17 mouse cellular contexts compared by ENCODE assay signal in the genomic region with DNA sequence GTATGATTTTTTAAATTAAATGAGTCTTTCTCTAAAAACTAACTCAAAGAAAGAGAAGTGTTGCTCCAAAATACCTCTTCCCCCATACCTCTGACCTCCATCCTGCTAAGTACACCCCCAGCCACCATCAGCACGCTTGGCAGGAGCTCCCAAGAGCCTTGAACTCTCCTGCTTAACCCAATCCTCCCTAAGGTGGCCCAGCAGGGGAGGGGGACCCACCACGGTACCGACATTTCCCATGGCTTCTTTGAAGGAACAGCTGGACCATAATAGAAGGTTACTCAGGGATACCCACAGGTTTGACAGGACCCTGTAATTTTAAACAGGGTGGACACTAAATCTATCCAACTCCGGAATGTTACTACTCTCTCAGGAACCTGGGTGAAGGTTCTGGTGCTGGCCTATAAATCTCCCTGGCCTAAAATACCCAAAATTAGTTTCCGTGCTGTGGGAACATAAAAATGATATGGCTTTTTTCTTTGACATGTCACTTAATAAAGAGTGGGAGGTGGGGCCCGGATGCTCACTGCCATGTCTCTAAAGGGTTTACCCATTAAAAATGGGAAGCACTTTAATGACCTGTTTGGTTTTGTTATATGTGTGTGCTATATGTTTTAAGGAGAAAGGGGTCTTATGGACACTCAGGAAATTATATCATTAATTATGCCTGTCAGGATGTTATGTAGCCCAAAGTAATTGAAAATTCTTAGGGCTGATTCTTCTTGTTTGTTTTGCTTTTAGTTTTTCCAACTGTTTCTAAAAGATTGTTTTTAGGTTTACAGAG.
"Had no signal": no experiment of that assay in that cellular context is flagged by ENCODE, and none has a peak within 500 bp of the region (broad histone marks: within the 10 kb centered on the region; RNA-seq: fewer than 3 reads in every experiment).

No protein-coding gene starts in this region.

- H3K9ac ChIP-seq: limb, embryonic 12.5 days; limb, embryonic 15.5 days; liver, embryonic 14.5 days; liver, postnatal 0 days; lung, embryonic 14.5 days had no signal

- ATAC-seq: inflammation-experienced regulatory T-cells, adult 6 months; intestine, embryonic 16.5 days; liver, postnatal 0 days had no signal

- H3K9me3 ChIP-seq: limb, embryonic 12.5 days; limb, embryonic 15.5 days; megakaryocyte, embryonic 14.5 days had no signal

- H3K27me3 ChIP-seq: limb, embryonic 15.5 days; megakaryocyte, embryonic 14.5 days had no signal

- H3K27ac ChIP-seq: layer of hippocampus, adult 2 months; limb, embryonic 12.5 days; limb, embryonic 15.5 days; liver, embryonic 14.5 days had no signal

- H3K4me3 ChIP-seq: layer of hippocampus, adult 2 months; limb, embryonic 12.5 days; limb, embryonic 15.5 days; megakaryocyte, embryonic 14.5 days had no signal

- DNase-seq: kidney, adult 18-20 months; layer of hippocampus, adult 9-11 months; liver, postnatal 0 days; lung, embryonic 14.5 days; lung, postnatal 10 days; lung, postnatal 36 days; midbrain, embryonic 14.5 days; thymus, postnatal 36 days had no signal

- H3K36me3 ChIP-seq: limb, embryonic 12.5 days; limb, embryonic 15.5 days had no signal

- H3K4me2 ChIP-seq: limb, embryonic 12.5 days; limb, embryonic 15.5 days; liver, embryonic 11.5 days; lung, embryonic 14.5 days; midbrain, embryonic 11.5 days had no signal

- H3K4me1 ChIP-seq: limb, embryonic 15.5 days; megakaryocyte, embryonic 14.5 days had no signal
